Mouse (Mus musculus): ENCODE measurements around the gene Oaf.

Gene Oaf

DNA sequence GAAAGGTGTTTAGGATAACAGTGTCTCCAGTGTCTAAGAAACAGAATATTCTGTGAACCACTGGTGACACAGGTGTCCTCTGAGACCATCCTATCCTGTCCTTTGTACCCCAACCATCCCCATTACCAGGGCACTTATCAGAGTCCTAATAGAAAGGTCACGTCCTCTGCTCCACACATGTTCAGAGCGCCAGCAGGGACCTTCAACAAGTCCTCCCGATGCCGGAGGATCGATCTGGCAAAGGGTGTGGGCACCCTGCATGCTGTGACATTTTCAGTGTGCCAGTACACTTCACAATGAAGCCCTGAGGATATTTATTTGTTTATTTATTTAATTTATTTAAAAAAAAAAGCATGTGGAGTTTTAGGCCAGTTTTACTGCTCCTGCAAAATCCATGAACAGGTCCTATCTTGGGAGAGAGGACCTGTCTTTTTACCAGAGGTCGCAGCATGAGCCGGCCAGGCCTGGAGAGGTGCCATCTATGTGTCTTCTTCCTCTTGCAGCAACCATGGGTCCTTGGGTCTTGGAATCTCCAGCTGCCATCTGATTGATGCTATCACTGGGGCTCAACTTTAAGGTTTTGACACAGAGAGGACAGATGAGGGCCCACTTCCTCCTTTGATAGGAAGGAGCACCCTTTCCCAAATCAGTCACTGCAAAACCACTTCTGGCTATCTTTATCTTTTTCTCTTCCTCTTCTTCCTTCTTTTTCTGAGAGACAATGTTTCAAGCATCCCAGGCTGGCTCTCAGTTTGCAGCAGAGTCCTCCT lies 6.3 kb upstream of the Oaf start:
- no peak for DNase-seq (ENCODE audit: low spot score in 2 of 2)

DNA sequence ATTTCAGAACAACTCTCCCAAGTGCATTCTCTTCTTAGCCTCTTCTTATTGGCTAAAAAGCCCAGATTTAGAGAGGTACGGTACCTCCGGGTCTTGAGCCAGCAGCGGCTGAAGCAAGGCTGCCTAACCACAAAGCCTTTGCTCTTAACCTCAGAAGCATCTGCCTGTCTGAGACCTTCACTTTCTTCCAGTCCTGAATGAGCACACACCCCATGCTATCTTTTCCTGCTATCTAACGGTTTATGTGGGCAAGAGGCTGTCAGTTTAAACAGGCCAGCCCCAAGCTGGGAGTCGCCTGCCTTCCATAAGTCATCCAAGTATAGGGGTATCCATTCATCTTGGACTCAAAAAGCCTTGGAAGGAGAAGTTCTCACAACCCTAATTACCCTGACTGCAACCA lies 2.7 kb upstream of the Oaf start:
- DNase-seq (ENCODE audit: low spot score in 2 of 2), result no peak

DNA sequence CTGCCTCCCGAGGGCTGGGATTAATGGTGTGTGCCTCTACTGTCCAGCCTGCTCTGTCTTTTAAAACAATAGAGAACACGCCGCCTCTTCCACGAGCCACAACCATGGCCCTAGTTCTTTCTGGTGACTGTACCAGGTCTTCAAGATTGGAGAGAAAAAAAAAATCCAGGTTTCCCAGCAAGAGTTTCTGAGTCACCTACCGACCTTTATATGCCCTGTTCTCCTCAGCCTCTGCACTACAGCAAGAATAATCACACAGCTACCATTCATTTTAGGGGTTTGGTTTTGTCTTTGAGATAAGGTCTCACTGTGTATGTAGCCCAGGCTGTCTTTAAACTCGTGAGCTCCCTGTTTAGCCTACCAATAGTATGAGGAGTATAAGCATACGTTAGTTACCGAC lies 2.3 kb upstream of the Oaf start:
- DNase-seq (ENCODE audit: low spot score in 2 of 2), result no peak

DNA sequence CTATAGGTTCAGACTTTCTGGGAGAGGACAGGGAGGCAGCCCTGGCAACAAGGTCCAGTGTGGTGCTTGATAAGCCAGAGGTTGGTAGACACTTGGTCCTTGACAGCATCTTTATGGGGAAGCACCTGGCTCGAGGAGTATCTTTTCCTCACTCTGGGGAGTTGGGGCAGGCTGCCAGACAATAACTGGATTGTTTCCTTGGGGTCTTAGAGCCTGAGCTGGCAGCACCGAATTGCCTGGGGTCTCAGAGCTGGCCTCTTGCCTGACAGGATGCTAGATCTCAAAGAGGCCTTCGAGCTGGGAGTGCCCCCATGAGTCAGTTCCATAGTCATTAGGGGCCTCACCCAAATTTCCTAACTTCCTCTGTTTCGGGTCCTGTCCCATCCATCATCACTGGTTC lies 1.6 kb upstream of the Oaf start:
- DNase-seq (ENCODE audit: low spot score in 2 of 2), result no peak

DNA sequence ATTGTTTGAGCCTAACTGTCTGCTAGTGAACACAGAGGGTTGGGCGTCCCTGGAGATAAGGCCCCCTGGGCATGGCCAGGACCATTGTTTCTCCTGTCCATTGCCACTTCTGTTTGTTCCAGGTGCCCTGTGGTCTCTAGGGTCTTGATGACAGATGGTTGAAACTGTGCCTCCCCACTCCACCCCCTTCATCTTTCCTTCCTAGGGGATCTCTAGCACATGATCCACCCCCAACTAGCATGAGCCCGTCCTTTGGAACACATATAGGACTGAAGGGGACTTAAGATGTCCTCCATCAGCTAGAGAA lies 836 bp upstream of the Oaf start:
- DNase-seq (ENCODE audit: low spot score in 2 of 2), result no peak

DNA sequence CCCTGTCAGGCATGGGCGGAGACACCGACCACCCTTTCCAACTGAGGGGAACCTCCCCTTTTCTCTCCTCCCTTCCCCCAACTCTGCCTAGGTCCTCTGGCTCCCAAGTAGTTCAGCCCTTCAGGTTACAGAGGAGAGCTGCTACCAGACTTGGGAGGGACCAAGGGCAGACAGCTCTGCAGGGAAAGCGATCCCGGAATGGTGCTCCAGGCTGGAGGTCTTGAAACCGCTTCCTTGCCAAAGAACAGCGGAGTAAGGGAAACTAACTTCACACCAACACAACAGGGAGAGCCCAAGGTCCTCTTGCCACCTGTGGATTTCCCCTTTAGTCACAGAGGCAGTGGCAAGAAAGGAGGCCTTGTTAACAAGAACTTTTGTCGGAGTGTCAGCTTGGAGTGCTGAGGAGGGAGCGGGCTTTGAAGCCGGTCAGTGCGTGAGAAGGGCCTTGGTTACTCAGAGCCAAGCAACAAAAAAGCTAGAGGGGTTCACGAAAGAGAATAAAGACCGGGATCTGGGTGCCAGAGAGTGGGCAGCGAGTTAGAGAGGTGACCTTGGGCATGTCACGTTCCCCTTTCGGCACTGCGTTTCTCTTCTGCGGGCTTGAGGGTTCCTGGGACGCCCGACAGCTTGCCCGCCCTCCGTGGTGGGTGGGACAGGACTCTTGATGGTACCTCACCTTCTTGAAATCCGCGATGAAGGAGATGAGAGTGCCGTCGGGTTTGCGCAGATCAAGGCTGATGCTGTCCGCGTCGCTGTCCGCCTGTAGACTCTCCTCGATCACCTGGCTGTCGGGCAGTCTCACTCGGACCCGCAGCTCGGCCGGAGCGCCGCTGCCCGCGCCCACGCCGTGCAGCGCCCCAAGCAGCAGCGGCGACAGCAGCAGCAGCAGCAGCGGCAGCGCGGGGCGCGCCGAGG lies 823 bp downstream of the Oaf start:
- no peak for DNase-seq (ENCODE audit: low spot score in 2 of 2)

DNA sequence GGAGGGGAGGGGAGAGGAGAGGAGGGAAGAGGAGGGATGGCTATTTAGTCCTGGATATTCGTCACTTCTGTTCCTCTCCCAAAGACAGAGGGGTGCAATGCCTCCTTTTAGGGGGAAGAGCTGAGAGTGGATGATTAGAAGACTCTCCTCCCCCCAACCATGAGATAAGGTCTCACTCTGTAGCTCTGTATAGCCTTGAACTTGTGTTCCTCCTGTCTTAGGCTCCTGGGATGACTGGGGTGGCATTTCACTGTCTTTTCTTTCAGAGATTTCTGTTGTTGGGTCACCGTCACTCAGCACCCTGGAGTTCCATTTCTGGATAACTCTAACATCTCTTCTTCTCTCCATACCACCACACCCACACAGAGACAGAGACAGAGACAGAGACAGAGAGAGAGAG lies 1.5 kb downstream of the Oaf start:
- DNase-seq (ENCODE audit: low spot score in 2 of 2), result no peak

DNA sequence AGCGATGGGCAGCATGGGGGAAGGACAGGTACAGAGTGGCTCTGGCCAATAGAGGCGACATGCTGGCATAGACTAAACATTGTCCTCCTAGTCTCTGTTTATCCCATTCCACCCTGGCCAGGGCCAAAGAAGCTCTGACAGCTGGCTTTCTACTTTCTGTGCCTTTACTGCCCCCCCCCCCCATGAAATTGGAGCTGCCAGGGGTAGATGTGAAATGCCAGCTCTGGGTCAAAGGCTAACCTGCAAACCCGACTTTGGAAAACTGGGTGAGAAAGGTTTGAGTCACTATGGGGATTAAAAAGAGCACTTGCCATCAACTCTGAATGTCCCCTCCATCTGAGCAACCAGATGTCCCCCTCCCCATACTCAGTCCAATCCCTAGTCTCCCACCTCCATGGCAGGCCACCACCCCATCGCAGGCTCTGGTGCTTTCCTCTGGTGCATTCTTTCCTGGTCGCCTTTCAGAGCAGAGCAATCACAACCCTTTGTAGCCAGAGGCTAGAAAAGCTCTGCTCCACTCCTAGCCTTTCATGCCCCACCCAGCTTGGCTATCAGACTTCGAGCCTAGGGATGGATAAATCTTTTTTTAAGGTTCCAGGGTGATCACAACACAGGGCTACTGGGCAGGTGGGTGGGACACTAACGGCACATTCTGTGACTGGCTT lies 2.5 kb downstream of the Oaf start:
- no peak for DNase-seq (ENCODE audit: low spot score in 2 of 2)

DNA sequence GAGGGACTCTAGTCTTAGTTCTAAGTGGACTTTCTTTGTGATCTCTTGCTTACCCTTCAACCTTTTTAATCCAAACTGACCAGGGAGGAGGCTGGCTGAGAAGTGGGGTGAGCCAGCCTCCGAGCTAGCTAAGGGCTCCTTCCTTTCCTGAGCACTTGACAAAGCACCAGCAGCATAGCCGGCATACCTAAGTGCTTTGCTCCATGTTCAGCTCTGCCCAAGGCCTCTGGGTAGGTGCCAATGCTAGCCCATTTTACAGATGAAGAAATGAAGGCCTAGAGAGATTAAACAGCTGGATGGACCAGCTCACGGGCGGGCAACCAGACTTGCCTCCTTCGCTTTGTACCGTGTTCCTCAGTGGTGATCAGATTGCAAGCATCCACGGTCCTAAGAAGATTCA lies 3.1 kb downstream of the Oaf start:
- no peak for DNase-seq (ENCODE audit: low spot score in 2 of 2)

DNA sequence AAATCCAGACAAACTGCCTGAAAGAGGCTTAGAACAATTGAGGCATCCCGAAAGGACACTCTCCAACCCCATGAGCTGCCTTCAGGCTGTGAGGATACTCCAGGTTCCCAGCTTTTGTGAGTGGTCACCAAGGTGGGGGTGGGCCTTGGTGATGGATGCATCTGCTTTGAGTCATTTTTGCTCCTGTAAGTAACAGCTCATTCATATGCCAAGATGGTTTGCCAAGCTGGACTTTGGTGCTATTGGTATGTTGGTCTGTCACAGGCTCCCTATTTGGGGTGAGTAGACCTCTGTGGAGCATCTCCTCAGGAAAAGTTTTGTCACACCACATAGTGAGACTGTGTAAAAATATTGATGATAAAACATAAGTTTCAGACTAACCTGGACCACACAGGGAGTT lies 3.6 kb downstream of the Oaf start:
- DNase-seq (ENCODE audit: low spot score in 2 of 2), result no peak

DNA sequence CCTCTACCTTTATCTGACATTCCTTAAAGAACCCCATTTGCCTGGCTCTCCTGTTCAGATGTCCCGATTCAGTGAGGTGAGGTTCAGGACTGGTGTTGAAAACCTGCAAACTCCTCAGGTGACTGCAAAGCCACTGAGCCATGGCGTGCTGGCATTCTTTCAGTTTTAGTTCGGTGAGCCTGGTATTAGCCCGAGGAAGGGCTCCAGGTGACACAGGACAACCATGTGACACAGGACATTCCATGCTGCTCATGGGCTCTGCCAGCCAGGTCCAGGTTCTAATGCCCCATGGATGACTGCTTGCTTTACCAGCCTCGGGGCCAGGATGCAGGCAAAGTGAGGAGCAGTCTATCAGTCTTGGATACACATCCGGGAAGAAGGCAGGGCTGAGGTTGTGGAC lies 4.4 kb downstream of the Oaf start:
- no peak for DNase-seq (ENCODE audit: low spot score in 2 of 2)

DNA sequence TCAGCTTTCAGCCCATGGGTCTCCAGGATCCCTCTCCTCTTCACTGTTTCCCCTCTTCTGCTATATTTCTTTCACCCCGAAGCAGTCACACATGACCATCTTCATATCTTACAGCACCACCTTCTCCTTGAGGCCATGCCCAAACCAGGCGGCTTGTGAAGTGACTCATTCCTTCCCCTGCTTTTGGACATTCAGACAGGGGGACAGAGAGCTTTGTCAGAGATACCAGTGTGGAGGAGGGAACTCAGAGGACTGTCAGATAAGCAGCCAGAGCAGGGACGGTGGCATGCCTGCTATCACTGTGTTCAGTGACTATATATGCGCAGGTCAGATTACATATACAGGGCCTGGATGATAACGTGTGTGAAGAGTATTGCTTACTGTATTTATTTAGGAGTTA lies 5.2 kb downstream of the Oaf start:
- DNase-seq (ENCODE audit: low spot score in 2 of 2), result no peak

DNA sequence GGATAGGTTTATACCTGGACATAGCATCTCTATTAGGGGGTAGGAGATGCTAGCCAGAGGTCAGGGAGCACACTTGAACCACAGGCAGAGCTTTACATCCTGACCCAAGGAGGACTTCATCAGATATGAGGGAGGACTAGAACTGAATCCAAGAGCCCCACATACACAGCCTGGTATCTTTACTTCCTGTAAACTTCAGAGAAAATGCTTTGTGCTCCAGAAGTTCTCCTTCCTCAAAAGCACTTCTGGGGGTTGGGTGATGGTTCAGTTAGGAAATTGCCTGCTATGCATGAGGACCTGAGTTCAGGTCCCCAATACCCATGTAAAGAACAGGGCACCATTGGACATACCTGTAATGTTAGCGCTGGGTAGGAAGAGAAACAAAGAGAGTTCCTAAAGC lies 6.2 kb downstream of the Oaf start:
- DNase-seq (ENCODE audit: low spot score in 2 of 2), result no peak

DNA sequence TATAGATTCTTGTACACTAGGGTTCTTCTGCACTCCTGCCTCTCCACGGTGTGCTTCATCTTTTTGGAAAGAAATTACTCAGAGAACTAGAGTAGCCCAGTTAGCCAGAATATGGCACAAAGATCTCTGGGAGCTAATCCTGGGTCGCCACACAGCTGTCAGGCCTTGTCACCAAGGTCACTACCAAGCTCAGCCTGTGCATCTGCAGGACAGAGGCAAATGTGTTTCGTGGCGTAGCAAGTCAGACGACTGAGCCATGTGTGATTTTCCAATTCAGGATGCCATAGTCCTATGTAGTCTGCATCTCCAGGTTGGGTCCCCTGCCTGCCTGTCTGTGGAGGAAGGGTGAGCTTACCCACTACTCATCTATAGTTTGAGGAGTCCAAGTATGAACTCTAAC lies 6.7 kb downstream of the Oaf start:
- DNase-seq (ENCODE audit: low spot score in 2 of 2), result no peak

DNA sequence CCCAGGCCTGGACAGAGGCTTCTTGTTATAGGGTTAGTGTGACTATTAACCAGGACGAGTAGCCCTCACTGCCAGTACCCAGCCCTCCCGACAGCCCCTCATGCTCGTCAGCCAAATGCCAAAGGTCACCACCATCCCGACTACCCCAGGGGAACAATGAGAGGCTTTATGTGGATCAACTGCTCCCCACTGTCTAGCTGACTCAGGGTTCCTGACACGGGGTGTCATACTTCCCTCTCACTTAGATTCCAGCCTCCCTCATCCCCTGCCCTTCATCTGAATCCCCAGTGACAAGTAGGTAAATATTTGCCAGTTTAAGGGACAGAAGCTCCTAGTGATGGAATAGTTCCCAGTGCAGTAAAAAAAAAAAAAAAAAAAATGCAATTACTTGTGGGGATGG lies 7.4 kb downstream of the Oaf start:
- no peak for DNase-seq (ENCODE audit: low spot score in 2 of 2)

DNA sequence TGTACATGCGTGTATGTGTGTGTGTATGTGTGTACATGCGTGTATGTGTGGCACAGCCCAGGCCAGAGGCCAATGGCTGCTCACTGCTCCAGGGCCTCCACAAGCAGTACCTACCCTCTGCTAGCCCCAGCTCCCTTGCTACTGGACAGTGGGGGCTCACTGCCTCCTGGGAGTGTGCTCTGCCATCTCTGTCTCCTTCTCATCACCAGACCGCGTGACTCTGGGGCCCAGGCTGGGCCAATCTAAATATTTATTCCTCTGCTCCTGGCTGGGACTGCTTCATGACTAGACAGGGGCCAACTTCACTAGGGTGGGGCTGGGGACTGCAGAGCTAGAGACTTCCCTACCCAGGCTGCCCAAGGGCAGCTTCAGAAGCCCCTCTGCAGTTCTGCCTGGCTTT lies 7.9 kb downstream of the Oaf start:
- DNase-seq (ENCODE audit: low spot score in 2 of 2), result peak; percentile 32 to 40

DNA sequence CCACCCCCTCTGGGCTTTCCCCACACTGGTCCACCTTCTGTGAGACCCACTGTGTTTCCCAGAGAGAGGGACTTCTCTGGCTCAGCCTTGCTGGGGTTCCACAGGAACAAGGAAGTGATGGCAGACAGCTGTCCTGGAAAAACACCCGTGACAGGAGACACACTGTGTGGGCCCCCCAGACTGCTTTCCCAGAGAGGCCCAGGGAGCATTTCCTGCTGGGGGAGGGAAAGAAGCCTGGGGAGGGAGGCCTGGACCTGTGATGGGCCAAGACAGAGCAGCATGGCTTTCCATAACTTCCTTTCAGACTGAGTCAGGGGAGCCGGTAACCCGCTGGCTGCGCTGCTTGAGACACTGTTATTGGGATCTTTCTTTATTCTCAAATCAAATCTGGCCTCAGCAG lies 8.8 kb downstream of the Oaf start:
- DNase-seq (ENCODE audit: low spot score in 2 of 2), result no peak

DNA sequence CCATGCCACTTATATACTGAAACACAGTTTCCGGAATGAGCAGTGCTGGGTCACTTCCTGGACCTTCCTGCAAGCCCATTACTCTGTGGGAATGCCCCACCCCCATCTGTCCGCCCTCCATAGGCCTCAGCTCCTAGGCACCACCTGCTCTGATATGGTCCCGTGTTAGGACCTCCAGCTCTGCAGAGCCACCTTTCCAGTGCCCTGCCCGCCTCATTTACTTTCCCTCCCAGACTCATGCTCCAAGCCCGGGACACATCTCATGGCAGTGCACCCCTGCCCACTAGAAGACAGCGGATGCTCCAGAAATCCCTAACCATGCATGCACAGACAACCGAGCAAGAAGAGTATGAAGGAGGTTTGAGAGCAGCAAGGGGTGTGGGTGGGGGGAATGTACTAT lies 9.7 kb downstream of the Oaf start:
- no peak for DNase-seq (ENCODE audit: low spot score in 2 of 2)

DNA sequence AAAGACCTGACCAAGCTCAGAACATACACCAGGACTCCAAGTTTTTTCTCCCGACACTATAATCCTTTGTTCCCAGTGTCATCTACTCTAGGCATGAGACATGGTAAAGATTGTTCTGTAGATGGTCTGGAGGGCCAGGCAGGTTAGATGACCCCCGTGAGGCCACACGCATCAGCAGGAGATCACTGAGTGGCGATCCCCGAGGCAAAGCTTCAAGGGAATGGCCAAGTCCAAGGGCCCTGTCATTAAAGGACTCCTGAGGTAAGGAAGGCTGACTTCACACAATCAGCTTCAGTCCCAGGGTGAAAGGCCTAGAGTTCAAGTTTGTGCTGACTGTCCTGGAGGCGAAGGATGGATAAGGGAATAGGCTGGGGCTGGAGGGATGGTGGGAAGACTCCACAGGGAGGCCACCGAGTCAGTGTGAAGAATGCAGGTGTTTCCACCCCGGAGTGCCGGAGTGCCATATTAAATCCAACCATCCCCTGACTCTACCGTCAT lies 10.3 kb downstream of the Oaf start:
- DNase-seq (ENCODE audit: low spot score in 2 of 2), result no peak

DNA sequence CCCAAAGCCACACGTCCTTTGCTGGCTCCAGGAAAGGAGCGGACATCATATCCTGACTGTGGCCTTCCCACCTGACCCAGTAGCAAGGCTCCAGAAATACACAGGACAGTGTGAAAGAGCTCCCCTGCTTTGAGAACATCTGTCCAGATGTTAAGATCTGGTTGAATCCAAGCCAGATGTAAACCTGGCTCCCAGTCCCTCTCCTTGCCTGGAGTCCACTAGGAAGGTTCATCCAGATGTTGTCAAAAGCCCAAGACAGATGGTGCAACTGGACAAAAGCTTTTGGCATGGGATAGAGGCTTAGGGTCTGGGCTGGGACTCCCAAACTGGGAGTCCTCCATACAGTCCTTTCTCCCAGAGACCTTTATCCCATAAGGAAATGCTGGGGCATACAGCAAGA lies 11.0 kb downstream of the Oaf start:
- DNase-seq (ENCODE audit: low spot score in 2 of 2), result no peak

DNA sequence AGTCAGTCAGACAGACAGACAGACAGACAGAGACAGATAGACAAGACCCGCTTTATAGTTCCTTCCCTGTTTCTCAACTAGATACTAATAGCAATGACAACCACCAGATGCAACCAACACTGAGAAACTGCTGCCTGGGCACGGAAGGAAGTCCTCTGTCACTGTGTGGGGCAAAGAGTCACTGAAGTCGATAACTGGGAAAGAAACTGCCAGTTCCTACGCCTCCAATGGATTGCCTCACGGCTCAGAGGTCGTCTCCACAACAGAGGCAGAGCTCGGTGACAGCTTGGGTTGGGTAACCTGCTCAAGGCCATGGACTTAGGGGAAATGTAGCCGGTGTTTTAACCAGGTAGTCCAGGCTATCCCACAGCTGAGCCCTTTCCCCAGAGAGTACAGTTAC lies 12.1 kb downstream of the Oaf start:
- no peak for DNase-seq (ENCODE audit: low spot score in 2 of 2)

DNA sequence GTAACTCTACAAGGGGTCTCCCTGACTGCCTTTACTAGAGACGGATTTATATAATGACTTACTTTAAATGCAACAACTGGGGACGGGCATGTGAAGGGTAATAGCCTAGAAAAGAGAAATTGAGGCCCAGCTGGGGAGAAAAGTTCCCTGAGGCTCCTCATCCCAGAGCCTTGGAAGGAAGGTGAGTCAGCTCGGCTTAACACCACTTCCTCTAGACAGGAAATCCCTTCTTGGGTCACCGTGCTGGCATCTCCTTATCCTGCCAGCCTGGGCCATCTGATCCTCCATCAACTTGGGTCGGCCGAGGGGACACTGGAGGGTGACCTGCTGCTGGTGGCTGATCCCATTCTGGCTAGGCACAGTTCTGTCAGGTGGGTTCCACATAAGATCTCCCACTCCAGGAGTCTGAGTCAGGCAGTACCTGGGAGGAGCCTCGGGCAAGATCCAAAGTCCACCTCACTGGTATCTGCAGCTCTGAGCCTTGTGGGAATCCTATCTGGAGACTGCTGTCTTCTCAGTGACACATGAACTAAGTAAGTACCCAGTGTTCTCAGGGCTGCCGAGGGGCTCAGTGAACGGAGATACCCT lies 13.0 kb downstream of the Oaf start:
- DNase-seq (ENCODE audit: low spot score in 2 of 2), result no peak

Data from urinary bladder, postnatal 36 days (tissue).